Mouse (Mus musculus) ES-Bruce4 (cell line): ENCODE measurements around the gene Rcn3.

Experiments
- CTCF ChIP-seq: IDR thresholded peaks from one replicate; pipeline ENCODE4 v1.8.1; 2011; ENCODE audit warnings: low read depth, low read length
- EP300 ChIP-seq: IDR thresholded peaks from 2 replicates; pipeline ENCODE4 v1.6.1; 2011; ENCODE audit warnings: low read depth, low read length; ENCODE audit not compliant: insufficient read depth

GRCm38 (mm10) chr7:45048001-45048890 lies 43.8 kb downstream of the Rcn3 start:
- TF ChIP-seq CTCF (peak; percentile 33), EP300 (no peak)
